Mouse (Mus musculus) forebrain, embryonic 10.5 days (tissue): ENCODE results near the gene Slc15a1. TPM values are rescaled to one million over a fixed set of nuclear protein-coding genes. Genes with fewer than 3 reads are reported as not detected.

Experiments
- DNase-seq: peaks from one replicate; pipeline ENCODE4 v3.0.0-alpha.2; 2017; ENCODE audit warnings: low spot score; ENCODE audit errors: extremely low spot score
- H3K27ac ChIP-seq: fragments of 300-500 bp; sonication (generic); 2 replicates; pipeline ENCODE4 v1.5.1; 2016; ENCODE audit warnings: mild to moderate bottlenecking
- H3K27me3 ChIP-seq: fragments of 300-500 bp; sonication (generic); 2 replicates; pipeline ENCODE4 v1.6.1; 2016; ENCODE audit warnings: mild to moderate bottlenecking; ENCODE audit not compliant: poor library complexity, severe bottlenecking
- H3K36me3 ChIP-seq: fragments of 300-500 bp; sonication (generic); replicated peaks from 2 replicates; pipeline ENCODE4 v1.6.1; 2016; ENCODE audit warnings: mild to moderate bottlenecking, moderate library complexity
- H3K4me1 ChIP-seq: fragments of 300-500 bp; sonication (generic); 2 replicates; pipeline ENCODE4 v1.6.1; 2016
- H3K4me3 ChIP-seq: fragments of 300-500 bp; sonication (generic); 2 replicates; pipeline ENCODE4 v1.5.1; 2016; ENCODE audit warnings: mild to moderate bottlenecking, moderate library complexity
- H3K9me3 ChIP-seq: fragments of 300-500 bp; sonication (generic); 2 replicates; pipeline ENCODE4 v1.6.1; 2016; ENCODE audit warnings: mild to moderate bottlenecking, moderate library complexity
- WGBS: fragments of 180-500 bp; shearing (Covaris S2); methylation state at CpG from one replicate; pipeline ENCODE4 v1.1.7; 2016; 5-methylcytosine and 5-hydroxymethylcytosine counted together
- polyA plus RNA-seq: library from polyadenylated mRNA; unstranded; fragments of >200 nt; fragmentation: Nextera tagmentation; extraction: Ambion mirVana; gene quantifications from 2 replicates; pipeline ENCODE4 v1.2.1, GENCODE M21; 2016

Slc15a1 gene
- polyA plus RNA-seq, 1 experiment from 2014 or later = not detected

DNA sequence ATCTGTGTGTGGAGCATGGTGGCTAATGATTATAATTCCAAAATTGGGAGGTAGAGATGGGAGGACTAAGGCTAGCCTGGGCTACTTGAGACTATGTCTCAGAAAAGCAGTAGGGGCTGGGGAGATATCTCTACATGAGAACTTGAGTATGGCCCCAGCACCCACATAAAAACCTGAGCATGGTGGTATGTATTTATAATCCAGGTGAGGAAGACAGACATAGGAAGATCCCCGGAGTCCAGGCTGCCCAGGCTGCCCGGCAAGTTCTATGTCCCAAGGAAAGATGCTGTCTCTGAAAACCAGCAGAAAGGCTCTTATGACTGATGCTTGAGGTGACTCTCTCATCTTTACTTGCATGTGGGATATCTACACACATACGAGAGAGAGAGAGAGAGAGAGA, 68.6 kb downstream of the Slc15a1 start:
- DNase-seq = no peak
- Histone ChIP-seq H3K27me3 (no peaks in the 10 kb centered on the region), H3K36me3 (no peaks in the 10 kb centered on the region), H3K9me3 (no peaks in the 10 kb centered on the region), H3K27ac (no peak overlapping the region), H3K4me3 (no peak overlapping the region), H3K4me1 (peaks cover 10% of the 10 kb centered on the region)
- WGBS = 91% methylated on average over 3 of the region's 3 CpGs

DNA sequence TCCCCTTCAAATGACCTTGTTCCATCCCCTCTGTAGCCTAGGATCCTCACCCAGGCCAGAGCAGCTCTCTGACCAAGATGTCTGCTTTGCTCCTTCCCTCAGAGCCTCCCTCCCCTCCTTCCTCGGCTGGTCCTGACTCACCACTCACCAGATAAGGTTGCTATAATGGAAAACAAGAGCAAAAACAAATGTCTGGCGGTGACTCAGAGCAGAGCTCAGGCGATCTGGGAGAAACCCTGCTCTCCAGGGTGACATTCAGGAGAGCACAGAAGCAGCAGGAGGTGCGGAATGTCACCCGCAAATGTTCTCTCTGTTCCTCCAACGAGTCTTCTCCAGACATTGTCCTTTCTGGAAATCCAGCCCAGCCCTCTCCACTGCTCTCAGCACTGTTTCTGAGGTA, 69.3 kb downstream of the Slc15a1 start:
- DNase-seq = no peak
- 59% methylated on average over 6 of the region's 6 CpGs for WGBS
- H3K4me3 ChIP-seq = no peak overlapping the region

DNA sequence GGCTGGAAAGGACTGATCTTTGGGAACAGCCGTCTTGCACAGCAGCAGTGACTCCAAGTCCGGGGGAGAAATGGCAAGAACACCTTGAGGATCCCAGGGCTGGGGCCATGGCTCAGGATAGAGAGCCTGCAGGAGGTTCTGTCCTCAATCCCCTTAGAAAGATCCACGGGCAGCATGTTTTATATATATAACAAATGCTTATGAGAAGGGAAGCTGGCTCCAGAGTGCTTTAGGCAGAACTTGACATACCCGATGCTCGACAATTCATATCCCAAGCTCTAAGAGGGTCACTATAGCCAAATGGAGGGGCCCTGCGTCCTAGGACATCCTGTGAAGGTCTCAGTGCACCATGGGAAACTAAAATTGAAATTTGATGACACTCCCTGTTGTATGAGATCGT, 73.8 kb downstream of the Slc15a1 start:
- no peak for DNase-seq
- H3K27ac ChIP-seq = no peak overlapping the region
- WGBS = 83% methylated on average over 7 of the region's 7 CpGs
- no peaks in the 10 kb centered on the region for H3K27me3 ChIP-seq
- peaks cover 7% of the 10 kb centered on the region for H3K9me3 ChIP-seq
- no peak overlapping the region for H3K4me3 ChIP-seq
- H3K4me1 ChIP-seq = no peaks in the 10 kb centered on the region
- no peaks in the 10 kb centered on the region for H3K36me3 ChIP-seq

More for the DNA sequence above, 69.3 kb downstream of the Slc15a1 start:
- H3K4me1 ChIP-seq = peaks cover 10% of the 10 kb centered on the region
- H3K27ac ChIP-seq = no peak overlapping the region
- H3K27me3 ChIP-seq = no peaks in the 10 kb centered on the region
- H3K36me3 ChIP-seq = no peaks in the 10 kb centered on the region
- H3K9me3 ChIP-seq = no peaks in the 10 kb centered on the region

DNA sequence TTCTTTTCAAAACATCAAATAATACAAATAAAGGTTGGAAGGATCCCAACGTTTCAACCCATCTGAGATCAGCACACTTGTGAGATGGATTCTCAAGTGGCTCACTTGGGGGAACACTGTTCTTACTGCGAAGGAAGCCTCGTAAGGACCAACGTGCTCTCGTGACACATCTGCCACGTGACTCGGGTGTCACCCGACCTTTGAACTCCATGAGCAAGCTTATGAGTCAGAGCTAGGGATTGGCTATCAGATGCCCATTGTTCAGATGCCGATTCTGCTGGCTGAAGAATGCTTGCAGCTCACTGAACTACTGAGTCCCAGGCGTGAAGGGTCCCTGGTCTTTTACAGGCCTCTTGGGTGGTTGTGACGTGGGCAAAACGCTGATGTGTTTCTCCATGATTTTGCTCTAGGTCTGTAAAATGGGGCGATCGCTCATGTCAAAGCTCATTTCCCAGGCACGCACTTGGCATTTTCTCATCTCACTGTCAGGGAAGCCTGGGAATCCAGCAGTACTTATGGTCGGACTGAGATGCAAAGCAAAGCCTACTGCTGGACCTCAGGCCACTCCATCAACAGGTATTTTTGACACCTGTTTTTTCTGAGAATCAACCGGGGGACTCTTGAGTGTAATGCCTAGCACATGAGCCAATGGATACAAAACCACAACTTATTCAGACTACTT, 75.1 kb downstream of the Slc15a1 start:
- H3K27ac ChIP-seq = no peak overlapping the region
- DNase-seq = no peak
- no peaks in the 10 kb centered on the region for H3K4me1 ChIP-seq
- peaks cover 7% of the 10 kb centered on the region for H3K9me3 ChIP-seq
- H3K27me3 ChIP-seq = no peaks in the 10 kb centered on the region
- H3K36me3 ChIP-seq = no peaks in the 10 kb centered on the region
- no peak overlapping the region for H3K4me3 ChIP-seq
- 87% methylated on average over 17 of the region's 17 CpGs for WGBS

DNA sequence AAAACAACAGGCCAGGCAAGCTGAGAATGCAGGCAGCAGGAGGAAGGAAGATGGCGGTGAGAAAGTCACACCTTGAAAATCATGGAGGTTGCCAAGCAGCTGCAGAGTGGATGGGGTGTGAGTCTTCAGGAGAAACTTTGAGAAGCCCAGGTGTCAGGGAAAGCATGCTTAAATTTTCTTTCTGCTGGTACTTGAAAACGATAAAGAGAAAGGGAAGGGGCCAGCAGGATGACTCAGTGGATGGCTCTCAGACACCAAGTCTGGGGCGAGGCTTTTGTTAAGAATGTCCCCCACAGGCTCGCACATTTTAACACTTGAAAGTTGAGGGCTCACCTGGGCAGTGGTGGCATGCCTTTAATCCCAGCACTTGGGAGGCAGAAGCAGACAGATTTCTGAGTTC, 76.9 kb downstream of the Slc15a1 start:
- Histone ChIP-seq H3K36me3 (no peaks in the 10 kb centered on the region), H3K4me3 (no peak overlapping the region), H3K27ac (no peak overlapping the region), H3K27me3 (no peaks in the 10 kb centered on the region), H3K4me1 (no peaks in the 10 kb centered on the region; the same call in 1 of the 2 replicates), H3K9me3 (peaks cover 7% of the 10 kb centered on the region)
- 81% methylated on average over 4 of the region's 4 CpGs for WGBS
- no peak for DNase-seq

DNA sequence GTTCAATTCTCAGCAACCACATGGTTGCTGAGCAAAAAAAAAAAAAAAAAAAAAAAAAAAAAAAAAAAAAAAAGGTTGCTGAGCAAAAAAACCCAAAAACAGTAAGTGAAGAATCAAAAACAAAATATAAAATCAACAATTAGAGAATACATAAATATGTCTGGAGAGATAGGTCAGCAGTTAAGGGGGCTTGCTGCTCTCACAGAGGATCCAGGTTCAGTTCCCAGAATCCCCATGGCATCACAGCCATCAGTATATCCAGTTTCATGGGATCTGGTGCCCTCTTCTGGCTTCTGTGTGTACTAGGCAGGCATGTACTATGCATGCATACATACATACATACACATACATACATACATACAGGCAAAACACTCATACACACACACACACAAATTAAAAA, 78.3 kb downstream of the Slc15a1 start:
- Histone ChIP-seq H3K27me3 (no peaks in the 10 kb centered on the region), H3K36me3 (no peaks in the 10 kb centered on the region), H3K4me1 (peaks cover 11% of the 10 kb centered on the region; the same call in 1 of the 2 replicates), H3K9me3 (peaks cover 7% of the 10 kb centered on the region), H3K27ac (no peak overlapping the region), H3K4me3 (no peak overlapping the region)
- DNase-seq = no peak

DNA sequence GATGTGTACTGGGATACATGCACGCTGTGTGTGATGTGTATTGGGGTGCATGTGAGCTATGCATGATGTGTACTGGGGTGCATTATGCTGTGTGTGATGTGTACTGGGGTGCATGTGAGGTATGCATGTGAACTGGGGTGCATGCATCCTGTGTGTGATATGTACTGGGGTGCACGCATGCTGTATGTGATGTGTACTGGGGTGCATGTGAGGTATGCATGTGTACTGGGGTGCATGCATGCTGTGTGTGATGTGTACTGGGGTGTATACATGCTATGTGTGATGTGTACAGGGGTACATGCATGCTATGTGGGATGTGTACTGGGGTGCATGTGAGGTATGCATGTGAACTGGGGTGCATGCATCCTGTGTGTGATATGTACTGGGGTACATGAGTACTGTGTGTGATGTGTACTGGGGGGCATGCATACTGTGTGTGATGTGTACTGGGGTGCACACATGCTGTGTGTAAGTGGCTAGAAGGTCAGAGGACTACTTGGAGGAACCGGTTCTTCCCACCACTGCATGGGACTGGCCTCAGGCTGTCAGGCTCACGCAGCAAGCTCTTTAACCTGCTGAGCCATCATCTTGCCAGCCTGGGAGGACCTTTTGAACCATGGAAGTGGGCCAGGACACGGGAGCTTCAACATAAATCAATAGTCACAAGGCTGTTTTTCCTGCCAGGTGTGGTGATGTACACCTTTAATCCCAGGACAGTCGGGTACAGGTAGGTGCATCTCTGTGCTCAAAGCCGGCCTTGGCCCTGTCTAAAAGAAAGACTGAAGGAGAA, 79.9 kb downstream of the Slc15a1 start:
- peaks cover 13% of the 10 kb centered on the region for H3K9me3 ChIP-seq
- WGBS = 81% methylated on average over 7 of the region's 7 CpGs
- H3K36me3 ChIP-seq = no peaks in the 10 kb centered on the region
- H3K27me3 ChIP-seq = no peaks in the 10 kb centered on the region
- peaks cover 11% of the 10 kb centered on the region; the same call in 1 of the 2 replicates for H3K4me1 ChIP-seq
- no peak overlapping the region for H3K27ac ChIP-seq
- no peak for DNase-seq
- H3K4me3 ChIP-seq = no peak overlapping the region

DNA sequence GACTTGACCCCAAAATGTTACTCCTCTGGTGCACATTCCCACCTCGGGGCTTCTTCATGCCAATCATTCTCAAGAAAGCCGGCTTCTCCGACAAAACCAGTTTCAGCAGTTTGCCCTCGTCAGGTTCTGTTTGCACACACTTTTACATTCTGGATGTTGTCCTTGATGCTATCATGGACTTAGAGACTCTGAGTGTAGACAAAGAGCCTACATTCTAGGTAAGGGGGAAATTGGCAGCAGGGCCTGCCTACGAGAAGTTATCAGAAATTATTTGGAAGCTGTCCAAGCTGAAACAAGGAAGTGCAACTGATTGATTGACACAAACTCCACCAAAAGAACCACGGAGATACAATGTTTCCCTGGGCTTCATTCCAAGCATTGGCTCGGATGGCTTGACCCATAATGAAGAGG, 81.7 kb downstream of the Slc15a1 start:
- no peak for DNase-seq
- Histone ChIP-seq H3K36me3 (no peaks in the 10 kb centered on the region), H3K9me3 (peaks cover 11% of the 10 kb centered on the region), H3K4me3 (no peak overlapping the region), H3K4me1 (peaks cover 11% of the 10 kb centered on the region; the same call in 1 of the 2 replicates), H3K27me3 (no peaks in the 10 kb centered on the region), H3K27ac (0 out of 2 replicates have a peak overlapping the region, but pooled peaks have one; percentile 40)
- 91% methylated on average over 7 of the region's 7 CpGs for WGBS

DNA sequence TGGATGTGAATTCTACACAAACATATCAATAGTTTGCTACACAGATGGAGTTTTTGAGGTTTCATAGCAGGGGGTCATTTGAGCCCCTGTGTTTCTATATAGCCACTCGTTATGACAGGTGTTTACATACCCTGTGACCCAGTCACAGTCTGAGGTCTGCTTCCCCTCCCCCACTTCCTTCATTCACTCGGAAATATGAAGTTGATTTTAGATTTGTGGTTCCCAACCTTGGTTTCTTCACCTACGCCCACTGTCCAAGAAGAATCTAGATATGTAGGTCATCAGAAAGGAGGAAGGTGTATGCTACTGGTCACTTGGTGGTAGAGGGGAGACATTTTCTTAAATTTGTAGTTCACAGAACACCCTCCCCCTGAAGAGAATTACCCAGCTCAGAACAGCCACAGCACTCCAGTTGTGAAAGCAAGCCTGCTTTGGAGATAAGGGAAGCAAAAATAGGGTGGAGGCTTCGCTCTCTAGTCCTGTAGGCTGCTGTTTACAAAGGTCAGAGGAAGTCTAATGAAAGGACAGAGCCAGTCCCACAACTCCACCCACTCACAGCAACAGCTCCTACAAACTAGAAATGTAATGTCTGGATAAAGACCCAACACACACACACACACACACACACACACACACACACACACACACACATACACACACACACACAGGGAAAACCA, 82.2 kb downstream of the Slc15a1 start:
- 0 out of 2 replicates have a peak overlapping the region, but pooled peaks have one; percentile 40 for H3K27ac ChIP-seq
- H3K4me1 ChIP-seq = peaks cover 11% of the 10 kb centered on the region; the same call in 1 of the 2 replicates
- WGBS = 77% methylated on average over 4 of the region's 4 CpGs
- no peaks in the 10 kb centered on the region for H3K36me3 ChIP-seq
- no peak for DNase-seq
- peaks cover 7% of the 10 kb centered on the region; the same call in 1 of the 2 replicates for H3K9me3 ChIP-seq
- H3K27me3 ChIP-seq = no peaks in the 10 kb centered on the region
- H3K4me3 ChIP-seq = no peak overlapping the region

DNA sequence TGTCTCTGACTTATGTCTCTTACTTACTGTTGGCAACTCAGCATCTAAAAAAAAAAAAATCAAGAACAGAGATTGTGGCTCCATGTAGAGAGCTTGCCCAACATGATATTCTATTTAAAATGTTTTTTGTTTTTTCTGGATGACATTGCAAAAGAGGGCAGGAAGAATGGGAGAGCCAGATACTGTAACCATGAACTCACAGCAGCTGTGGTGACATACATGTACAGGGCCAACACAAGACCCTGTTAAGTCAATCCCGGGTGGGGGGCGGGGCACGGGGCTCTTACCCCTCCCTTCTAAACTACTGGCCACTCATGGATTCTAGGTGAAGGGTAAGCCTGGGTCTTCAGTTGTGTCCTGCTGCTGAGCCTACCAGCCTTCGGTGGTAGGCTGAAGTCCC, 83.1 kb downstream of the Slc15a1 start:
- Histone ChIP-seq H3K9me3 (peaks cover 7% of the 10 kb centered on the region; the same call in 1 of the 2 replicates), H3K4me3 (no peak overlapping the region), H3K27ac (no peak overlapping the region), H3K4me1 (peaks cover 11% of the 10 kb centered on the region; the same call in 1 of the 2 replicates), H3K27me3 (no peaks in the 10 kb centered on the region), H3K36me3 (no peaks in the 10 kb centered on the region)
- DNase-seq = no peak
- WGBS = 97% methylated on average over 4 of the region's 4 CpGs

DNA sequence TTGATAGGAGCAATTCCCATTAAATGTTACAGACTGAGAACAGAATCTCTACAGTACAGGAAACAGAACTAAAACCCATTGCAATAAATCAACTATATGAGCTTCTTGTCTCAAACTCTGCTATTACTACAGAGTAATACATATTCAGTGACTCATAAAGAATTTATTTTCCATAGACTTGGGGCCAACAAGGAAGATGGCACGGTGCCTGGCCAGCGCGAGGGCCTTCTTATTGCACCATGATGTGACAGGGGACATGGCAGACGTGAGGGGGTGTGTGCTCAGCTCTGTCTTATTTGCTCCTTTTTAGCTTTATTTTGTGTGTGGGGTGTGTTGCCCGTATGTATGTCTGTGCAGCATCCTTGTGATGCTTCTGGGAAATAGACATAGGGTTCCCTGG, 87.5 kb downstream of the Slc15a1 start:
- no peaks in the 10 kb centered on the region for H3K36me3 ChIP-seq
- no peaks in the 10 kb centered on the region for H3K27me3 ChIP-seq
- 92% methylated on average over 5 of the region's 5 CpGs for WGBS
- H3K4me3 ChIP-seq = no peak overlapping the region
- DNase-seq = no peak
- H3K27ac ChIP-seq = no peak overlapping the region
- H3K4me1 ChIP-seq = peaks cover 5% of the 10 kb centered on the region; the same call in 1 of the 2 replicates
- H3K9me3 ChIP-seq = peaks cover 7% of the 10 kb centered on the region; the same call in 1 of the 2 replicates

DNA sequence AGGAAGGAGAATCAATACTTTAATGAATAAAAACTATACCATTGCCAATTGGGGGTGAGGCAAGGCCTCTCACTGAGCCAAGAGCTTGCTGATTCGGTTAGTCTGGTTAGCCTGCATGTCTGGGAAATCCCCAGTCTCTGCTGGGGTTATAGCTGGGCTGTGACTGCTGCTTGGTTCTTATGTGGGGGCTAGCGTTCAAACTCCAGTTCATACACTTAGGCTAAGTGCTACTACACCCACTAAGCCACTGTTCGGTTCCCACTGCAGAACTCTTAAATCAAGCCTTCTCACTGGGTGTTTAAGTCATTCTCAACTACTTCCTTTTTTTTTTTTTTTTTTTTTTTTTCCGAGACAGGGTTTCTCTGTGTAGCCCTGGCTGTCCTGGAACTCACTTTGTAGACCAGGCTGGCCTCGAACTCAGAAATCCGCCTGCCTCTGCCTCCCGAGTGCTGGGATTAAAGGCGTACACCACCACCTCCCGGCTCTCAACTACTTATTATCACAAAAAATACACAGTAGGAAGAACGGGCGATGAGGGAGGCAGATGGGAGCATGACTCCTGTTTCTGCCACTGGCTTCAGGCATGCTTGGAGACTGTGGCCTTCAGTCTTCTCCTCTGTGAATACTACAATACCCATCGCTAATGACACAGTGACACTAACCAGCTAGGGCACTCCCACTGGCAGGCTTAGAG, 88.3 kb downstream of the Slc15a1 start:
- H3K36me3 ChIP-seq = no peaks in the 10 kb centered on the region
- no peaks in the 10 kb centered on the region for H3K27me3 ChIP-seq
- H3K4me1 ChIP-seq = no peaks in the 10 kb centered on the region
- H3K4me3 ChIP-seq = no peak overlapping the region
- 85% methylated on average over 12 of the region's 12 CpGs for WGBS
- DNase-seq = no peak
- no peak overlapping the region for H3K27ac ChIP-seq
- peaks cover 7% of the 10 kb centered on the region; the same call in 1 of the 2 replicates for H3K9me3 ChIP-seq
